Mouse (Mus musculus) midbrain, embryonic 13.5 days (tissue): ENCODE data around the gene Trp53i13. TPM values are rescaled to one million over a fixed set of nuclear protein-coding genes. Genes with fewer than 3 reads are reported as not detected.
"Not testable (repeated sequence)": the region's sequence is repeated elsewhere in the genome, so short reads cannot be mapped to it uniquely, and the experiment has no call there.

Experiments used
- ATAC-seq: fragments of 200-750 bp; cut with Nextera tagmentation; 2 replicates; pipeline ENCODE4 v1.8.0; 2017; ENCODE audit warnings: mild to moderate bottlenecking, moderate TSS enrichment, moderate library complexity
- H3K27ac ChIP-seq: fragments of 300-500 bp; sonication (generic); 2 replicates; pipeline ENCODE4 v1.5.1; 2015; ENCODE audit warnings: inconsistent platforms, mild to moderate bottlenecking, moderate library complexity
- H3K27me3 ChIP-seq: fragments of 300-500 bp; sonication (generic); 2 replicates; pipeline ENCODE4 v1.6.1; 2015; ENCODE audit warnings: mild to moderate bottlenecking, inconsistent platforms
- H3K36me3 ChIP-seq: fragments of 300-500 bp; sonication (generic); 2 replicates; pipeline ENCODE4 v1.6.1; 2015; ENCODE audit warnings: mild to moderate bottlenecking, inconsistent platforms
- H3K4me1 ChIP-seq: fragments of 300-500 bp; sonication (generic); replicated peaks from 2 replicates; pipeline ENCODE4 v1.6.1; 2015; ENCODE audit warnings: inconsistent platforms
- H3K4me2 ChIP-seq: fragments of 300-500 bp; sonication (generic); replicated peaks from 2 replicates; pipeline ENCODE4 v1.6.1; 2015; ENCODE audit warnings: moderate library complexity, mild to moderate bottlenecking, inconsistent platforms
- H3K4me3 ChIP-seq: fragments of 300-500 bp; sonication (generic); replicated peaks from 2 replicates; pipeline ENCODE4 v1.5.1; 2015; ENCODE audit warnings: mild to moderate bottlenecking, inconsistent platforms
- H3K9ac ChIP-seq: fragments of 300-500 bp; sonication (generic); replicated peaks from 2 replicates; pipeline ENCODE4 v1.6.1; 2015; ENCODE audit warnings: mild to moderate bottlenecking, inconsistent platforms
- H3K9me3 ChIP-seq: fragments of 300-500 bp; sonication (generic); 2 replicates; pipeline ENCODE4 v1.6.1; 2016; ENCODE audit warnings: mild to moderate bottlenecking, inconsistent platforms
- WGBS: fragments of 180-500 bp; shearing (Covaris S2); methylation state at CpG from one replicate; pipeline ENCODE4 v1.1.7; 2015; 5-methylcytosine and 5-hydroxymethylcytosine counted together
- polyA plus RNA-seq: library from polyadenylated mRNA; unstranded; fragments of >200 nt; fragmentation: Nextera tagmentation; extraction: Ambion mirVana; gene quantifications from 2 replicates; pipeline ENCODE4 v1.2.1, GENCODE M21; 2015

Trp53i13 gene
- polyA plus RNA-seq, result 16.2 and 16.3 TPM in 2 replicates

- Histone ChIP-seq H3K9ac (peak within 1 kb of the TSS; percentile 54), H3K4me2 (peak within 1 kb of the TSS; percentile 70), H3K27ac (no peak within 1 kb of the TSS), H3K36me3 (no peaks in the 10 kb centered on the region), H3K4me1 (peaks cover 63% of the 10 kb centered on the region), H3K9me3 (no peaks in the 10 kb centered on the region), H3K27me3 (peaks cover 25% of the 10 kb centered on the region), H3K4me3 (peak within 1 kb of the TSS; percentile 44)
- WGBS, result 7% methylated on average over 39 of the region's 39 CpGs
- peak; percentile 14; the same call in 1 of the 2 replicates for ATAC-seq
Observed at GRCm38 (mm10) chr11:77515637-77516552, at the start of gene Trp53i13. Gene Trp53i13 (minus strand): TSS chr11:77515980.

- ATAC-seq, result no peak
Observed at GRCm38 (mm10) chr11:77545261-77545660, 29.5 kb upstream of the Trp53i13 start.

GRCm38 (mm10) chr11:77532202-77532846, 16.5 kb upstream of the Trp53i13 start:
- no peaks in the 10 kb centered on the region for H3K27me3 ChIP-seq
- 94% methylated on average over 4 of the region's 4 CpGs for WGBS
- no peak overlapping the region for H3K9ac ChIP-seq
- no peaks in the 10 kb centered on the region for H3K9me3 ChIP-seq
- no peak overlapping the region for H3K4me2 ChIP-seq
- H3K36me3 ChIP-seq, result peaks cover 29% of the 10 kb centered on the region
- no peak overlapping the region for H3K4me3 ChIP-seq
- H3K27ac ChIP-seq, result no peak overlapping the region
- no peaks in the 10 kb centered on the region for H3K4me1 ChIP-seq
- no peak for ATAC-seq

More at GRCm38 (mm10) chr11:77545261-77545660, 29.5 kb upstream of the Trp53i13 start:
- Histone ChIP-seq H3K36me3 (peaks cover 78% of the 10 kb centered on the region), H3K4me1 (no peaks in the 10 kb centered on the region), H3K27me3 (no peaks in the 10 kb centered on the region), H3K4me2 (no peak overlapping the region), H3K9ac (no peak overlapping the region), H3K9me3 (no peaks in the 10 kb centered on the region), H3K4me3 (no peak overlapping the region), H3K27ac (no peak overlapping the region)
- WGBS, result 95% methylated on average over 7 of the region's 7 CpGs

- Histone ChIP-seq H3K9ac (no peak overlapping the region), H3K4me2 (no peak overlapping the region), H3K9me3 (no peaks in the 10 kb centered on the region), H3K4me3 (no peak overlapping the region), H3K4me1 (no peaks in the 10 kb centered on the region), H3K36me3 (peaks cover 16% of the 10 kb centered on the region), H3K27ac (no peak overlapping the region), H3K27me3 (no peaks in the 10 kb centered on the region)
- no peak for ATAC-seq
- WGBS, result 94% methylated on average over 2 of the region's 2 CpGs
Observed at GRCm38 (mm10) chr11:77530862-77531261, 15.1 kb upstream of the Trp53i13 start.

- no peak overlapping the region for H3K27ac ChIP-seq
- H3K4me2 ChIP-seq, result no peak overlapping the region
- WGBS, result 94% methylated on average over 3 of the region's 3 CpGs
- H3K9ac ChIP-seq, result no peak overlapping the region
- no peaks in the 10 kb centered on the region for H3K27me3 ChIP-seq
- H3K9me3 ChIP-seq, result no peaks in the 10 kb centered on the region
- no peak for ATAC-seq
- no peaks in the 10 kb centered on the region for H3K4me1 ChIP-seq
- H3K36me3 ChIP-seq, result peaks cover 10% of the 10 kb centered on the region
- H3K4me3 ChIP-seq, result no peak overlapping the region
Observed at GRCm38 (mm10) chr11:77529644-77530043, 13.9 kb upstream of the Trp53i13 start.

- not testable (repeated sequence) for ATAC-seq, H3K9me3 ChIP-seq, H3K27ac ChIP-seq, H3K4me1 ChIP-seq, H3K4me2 ChIP-seq, H3K36me3 ChIP-seq, H3K27me3 ChIP-seq, H3K4me3 ChIP-seq, H3K9ac ChIP-seq
- WGBS, result 89% methylated on average over 3 of the region's 3 CpGs
Observed at GRCm38 (mm10) chr11:77528420-77528819, 12.6 kb upstream of the Trp53i13 start.

- 75% methylated on average over 3 of the region's 3 CpGs for WGBS
- Histone ChIP-seq H3K4me1 (no peaks in the 10 kb centered on the region), H3K36me3 (peaks cover 6% of the 10 kb centered on the region; the same call in 1 of the 2 replicates), H3K9ac (no peak overlapping the region), H3K27ac (no peak overlapping the region), H3K4me2 (no peak overlapping the region), H3K9me3 (no peaks in the 10 kb centered on the region), H3K27me3 (no peaks in the 10 kb centered on the region), H3K4me3 (no peak overlapping the region)
- no peak for ATAC-seq
Observed at GRCm38 (mm10) chr11:77525804-77526486, 10.2 kb upstream of the Trp53i13 start.

- 44% methylated on average over 5 of the region's 5 CpGs for WGBS
- Histone ChIP-seq H3K4me2 (no peak overlapping the region), H3K9me3 (no peaks in the 10 kb centered on the region)
Observed at GRCm38 (mm10) chr11:77520601-77521529, 5.1 kb upstream of the Trp53i13 start.

GRCm38 (mm10) chr11:77519043-77519442, 3.3 kb upstream of the Trp53i13 start, which contains the start of gene Gm10392:
Gene Gm10392 (minus strand): TSS chr11:77519198.
- H3K27ac ChIP-seq, result no peak within 1 kb of the TSS
- H3K9ac ChIP-seq, result no peak within 1 kb of the TSS
- H3K4me1 ChIP-seq, result peaks cover 46% of the 10 kb centered on the region
- H3K36me3 ChIP-seq, result no peaks in the 10 kb centered on the region
- 80% methylated on average over 5 of the region's 5 CpGs for WGBS
- H3K4me2 ChIP-seq, result no peak within 1 kb of the TSS
- no peak for ATAC-seq
- no peak within 1 kb of the TSS for H3K4me3 ChIP-seq
- H3K9me3 ChIP-seq, result no peaks in the 10 kb centered on the region
- peaks cover 21% of the 10 kb centered on the region for H3K27me3 ChIP-seq

More at GRCm38 (mm10) chr11:77520601-77521529, 5.1 kb upstream of the Trp53i13 start:
- Histone ChIP-seq H3K27ac (no peak overlapping the region), H3K9ac (no peak overlapping the region), H3K4me1 (peaks cover 28% of the 10 kb centered on the region), H3K27me3 (peaks cover 9% of the 10 kb centered on the region), H3K4me3 (no peak overlapping the region), H3K36me3 (no peaks in the 10 kb centered on the region)
- no peak for ATAC-seq

GRCm38 (mm10) chr11:77518051-77518798, 2.4 kb upstream of the Trp53i13 start:
- no peaks in the 10 kb centered on the region for H3K9me3 ChIP-seq
- H3K9ac ChIP-seq, result no peak overlapping the region
- no peak overlapping the region for H3K4me3 ChIP-seq
- 80% methylated on average over 27 of the region's 27 CpGs for WGBS
- H3K27ac ChIP-seq, result no peak overlapping the region
- no peaks in the 10 kb centered on the region for H3K36me3 ChIP-seq
- no peak overlapping the region for H3K4me2 ChIP-seq
- peaks cover 25% of the 10 kb centered on the region for H3K27me3 ChIP-seq
- no peak for ATAC-seq
- H3K4me1 ChIP-seq, result peaks cover 53% of the 10 kb centered on the region
